Mouse (Mus musculus) v-Abl transformed pro-B cells (cell line): ENCODE data around the gene Fam3c.

Experiments
- in situ Hi-C, 2 experiments: fragments of 400-800 bp; cut with MboI; formaldehyde crosslinking; loops; one replicate each; pipeline ENCODE4 v1.15.1; 2025; ENCODE audit not compliant: unreplicated experiment in 2 of 2

Gene Fam3c

DNA sequence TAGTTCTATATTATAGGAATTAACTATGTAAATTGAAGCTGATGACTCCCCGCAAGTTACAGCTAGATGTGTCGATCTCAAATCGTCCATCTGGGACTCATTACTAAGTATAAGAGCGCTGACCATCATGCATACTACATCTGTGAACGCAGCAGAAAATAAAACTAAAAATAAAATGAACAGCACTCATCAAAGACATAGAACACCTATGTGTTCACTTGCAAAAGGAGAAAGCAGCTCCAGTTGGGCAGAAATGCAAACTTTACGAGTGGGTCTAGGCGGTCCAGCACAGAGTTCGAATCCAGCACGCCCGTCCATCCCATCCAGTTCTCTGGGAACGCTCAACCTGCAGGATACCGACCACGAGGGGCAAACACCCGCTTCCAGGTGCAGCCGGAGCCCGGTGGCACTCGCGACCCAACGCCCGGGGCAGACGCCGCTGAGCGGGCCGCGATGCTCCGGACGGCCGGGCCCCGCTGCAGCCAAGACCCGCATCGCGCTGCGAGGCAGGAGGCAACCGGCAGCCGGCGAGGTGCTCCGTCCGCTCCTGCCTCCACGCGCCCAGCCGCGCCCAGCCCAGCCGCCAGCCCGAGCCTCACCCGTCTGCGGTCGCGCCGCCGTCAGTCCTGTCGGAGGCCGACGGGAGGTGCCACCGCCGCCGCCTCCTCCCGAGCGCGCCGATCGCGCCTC, 502 bp downstream of the Fam3c start:
- in situ Hi-C loops = loop anchor here (5.0 to 10.0 kb wide), 3 partner anchors 57 to 119 kb away; no protein-coding TSS in a partner anchor

DNA sequence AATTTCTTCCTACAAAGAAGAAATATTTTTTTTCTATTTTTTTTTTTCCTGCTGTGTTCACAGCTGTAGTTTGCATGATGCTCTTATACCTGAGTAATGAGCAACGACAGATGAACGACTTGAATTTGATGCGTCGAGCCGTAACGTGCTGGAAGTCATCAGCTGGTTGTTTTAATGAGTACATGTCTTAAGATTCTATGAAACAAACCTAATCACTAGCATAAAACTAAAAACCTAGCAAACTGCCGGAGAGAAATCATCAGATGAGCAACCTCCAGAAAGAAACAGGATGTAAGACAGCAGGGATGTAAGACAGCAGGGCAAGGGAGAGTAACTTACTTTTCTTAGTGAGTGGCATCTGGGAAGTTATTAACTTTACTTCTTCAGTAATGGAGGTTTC, 1.4 kb downstream of the Fam3c start:
- in situ Hi-C loops = loop anchor here (5.0 to 10.0 kb wide), 4 partner anchors 53 to 120 kb away; no protein-coding TSS in a partner anchor

DNA sequence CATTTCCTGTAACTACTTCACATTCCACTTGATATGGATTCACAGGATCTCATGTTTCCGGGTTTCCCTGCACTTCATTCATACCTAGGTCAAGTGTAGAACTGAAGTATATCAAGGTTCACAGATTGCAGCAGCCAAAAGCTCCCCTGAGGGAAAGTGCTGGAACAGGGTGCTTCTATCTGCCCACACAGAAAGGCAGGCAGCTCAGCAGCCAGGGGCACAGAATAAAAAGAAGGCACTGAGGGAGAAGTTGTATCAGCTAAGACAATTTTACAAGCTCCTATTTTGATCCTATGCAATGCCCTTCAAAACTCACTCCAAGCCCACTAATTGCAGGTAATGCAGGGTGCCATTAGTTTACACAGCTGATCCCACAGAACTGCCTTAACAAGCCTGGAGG, 2.0 kb downstream of the Fam3c start:
- in situ Hi-C loops = loop anchor here (5.0 to 10.0 kb wide), 2 partner anchors 53 to 121 kb away; no protein-coding TSS in a partner anchor

DNA sequence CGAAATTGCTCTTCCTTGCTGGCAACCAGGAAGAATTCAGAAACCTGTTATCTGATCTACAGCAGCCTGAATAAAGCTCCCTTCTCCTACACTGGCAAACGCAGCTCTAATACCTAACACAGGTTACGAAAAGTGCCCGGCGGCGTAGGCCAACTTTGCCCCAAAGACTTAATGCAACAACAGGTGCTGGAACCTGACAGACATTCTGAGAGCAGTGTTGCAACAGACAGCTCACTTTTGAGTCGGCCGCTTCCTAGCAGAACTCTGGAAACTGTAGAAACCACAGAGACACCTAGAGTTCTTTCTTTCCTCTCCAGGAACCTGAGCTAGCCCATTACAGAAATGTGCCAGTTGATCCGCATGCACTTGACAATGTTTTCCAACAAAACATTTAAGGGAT, 4.5 kb downstream of the Fam3c start:
- in situ Hi-C loops = loop anchor here (5.0 to 10.0 kb wide), 2 partner anchors 56 to 123 kb away; no protein-coding TSS in a partner anchor

DNA sequence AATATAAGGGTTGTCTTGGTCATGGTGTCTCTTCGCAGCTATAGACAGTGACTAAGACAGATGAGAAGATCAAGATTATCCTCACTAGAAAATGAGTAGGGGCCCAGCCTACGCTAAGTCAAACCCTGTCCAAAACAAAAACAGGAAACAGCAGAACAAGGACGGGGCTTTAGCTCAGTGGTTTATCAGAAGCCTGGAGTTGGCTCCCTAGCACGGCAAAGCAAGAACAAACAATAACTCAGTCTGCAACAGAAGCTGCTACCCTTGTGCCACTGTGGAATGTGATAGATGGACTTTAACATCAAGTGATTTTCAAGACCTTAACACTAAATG, 5.8 kb downstream of the Fam3c start:
- in situ Hi-C loops = loop anchor here (5.0 to 10.0 kb wide), 2 partner anchors 57 to 125 kb away; no protein-coding TSS in a partner anchor

DNA sequence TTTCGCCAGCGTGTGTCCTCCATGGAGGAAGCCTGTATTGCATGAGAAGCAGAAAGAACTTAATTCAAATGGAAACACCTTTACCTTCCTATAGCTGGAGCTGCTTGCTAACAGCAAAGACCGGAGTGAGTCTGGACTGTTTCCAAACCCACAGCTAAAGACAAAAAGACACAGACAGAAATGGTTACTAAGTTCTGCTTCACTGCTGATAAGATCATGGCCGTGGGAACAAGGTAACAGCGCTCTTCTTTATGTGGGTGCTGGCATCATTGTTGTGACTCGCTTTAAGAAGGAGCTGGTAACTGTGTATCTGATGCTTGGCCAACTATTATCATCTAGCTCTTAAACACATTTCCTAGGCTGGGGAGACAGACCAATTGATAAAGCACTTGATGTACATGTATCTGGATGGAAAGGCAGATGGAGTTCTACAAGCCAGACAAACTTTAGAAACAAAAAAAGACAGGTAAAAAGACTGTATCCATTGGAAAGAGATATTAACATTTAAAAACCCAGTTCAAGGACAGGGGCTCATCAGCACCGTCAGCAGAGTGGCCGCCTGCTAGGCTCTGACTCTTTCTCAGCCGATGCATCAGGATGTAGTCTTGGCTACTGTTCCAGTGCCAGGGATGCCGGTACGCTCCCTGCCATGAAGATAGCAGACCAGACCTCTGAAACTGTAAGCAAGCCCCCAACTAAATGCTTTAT, 6.4 kb downstream of the Fam3c start:
- in situ Hi-C loops = loop anchor here (5.0 to 10.0 kb wide), 2 partner anchors 58 to 125 kb away; no protein-coding TSS in a partner anchor

DNA sequence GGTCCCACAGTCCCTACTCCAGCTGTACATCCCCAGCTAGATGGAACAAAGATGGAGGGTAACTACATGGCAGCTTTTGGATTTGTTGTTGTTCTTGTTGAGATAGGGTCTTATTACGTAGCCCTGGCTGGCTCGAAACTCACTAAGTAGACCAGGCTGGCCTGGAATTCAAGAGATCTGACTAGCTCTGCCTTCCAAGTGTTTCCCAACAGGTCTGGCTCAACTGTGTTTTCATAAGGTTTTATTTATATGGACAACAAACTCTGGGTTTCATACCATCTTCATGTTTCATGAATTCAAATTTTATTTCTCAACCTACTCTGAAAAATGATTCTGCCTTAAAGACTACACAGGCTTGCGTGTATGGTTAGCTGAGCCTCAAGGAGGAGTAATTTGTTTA, 7.1 kb downstream of the Fam3c start:
- in situ Hi-C loops = no loop called here

DNA sequence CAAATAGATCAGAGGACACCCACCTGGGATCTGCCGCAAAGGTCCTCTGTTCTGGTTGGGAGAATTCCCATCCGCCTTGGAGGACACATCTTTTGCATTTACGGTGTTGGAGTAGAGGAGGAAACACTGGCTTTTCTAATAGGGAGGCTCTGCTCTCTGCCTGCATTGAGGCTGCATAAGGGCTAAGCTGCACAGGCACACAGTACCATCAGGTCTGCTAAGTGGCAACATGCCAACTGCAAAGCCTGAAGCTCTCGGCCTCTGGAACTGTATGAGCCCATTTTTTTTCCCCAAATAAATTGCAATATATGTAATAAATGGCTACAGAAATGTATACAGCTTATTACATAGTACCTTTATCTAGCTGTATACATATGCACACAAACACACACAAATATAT, 7.9 kb downstream of the Fam3c start:
- in situ Hi-C loops = no loop called here

DNA sequence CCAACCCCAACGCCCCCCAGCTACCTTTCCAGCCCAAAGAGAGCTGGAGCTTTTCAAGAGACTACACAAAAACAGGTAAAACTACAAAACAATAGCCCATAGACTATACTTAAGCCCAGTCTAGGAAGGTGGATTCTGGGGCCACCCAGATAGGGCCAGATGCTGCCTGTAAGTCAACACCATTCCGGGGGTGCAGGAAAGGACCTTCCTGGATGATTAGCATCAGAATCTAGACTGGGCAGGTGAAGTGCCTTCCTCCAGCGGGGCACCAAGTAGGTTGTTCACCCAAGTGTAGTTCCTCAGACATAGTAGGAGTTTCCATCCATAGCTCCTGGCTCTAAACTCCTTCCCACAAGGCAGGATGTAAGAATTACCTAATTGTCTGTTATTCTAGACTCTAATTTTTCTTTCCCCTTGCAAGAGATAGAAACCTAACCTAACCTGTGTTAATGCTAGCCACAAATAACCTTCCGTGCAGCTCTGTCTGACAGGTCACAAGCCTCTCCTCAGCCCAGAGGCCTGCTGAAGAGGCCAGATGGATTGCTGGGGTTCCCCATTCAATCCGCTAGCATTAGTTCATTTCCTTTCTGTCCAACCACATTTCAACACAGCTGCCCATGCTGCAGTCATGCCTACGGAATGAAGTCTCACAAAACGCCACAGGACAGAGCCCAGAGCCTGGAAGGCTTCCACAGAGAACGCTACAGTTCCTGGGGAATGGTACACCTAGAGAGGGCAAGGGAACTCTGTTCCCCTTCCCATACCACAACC, 8.7 kb downstream of the Fam3c start:
- in situ Hi-C loops = no loop called here

DNA sequence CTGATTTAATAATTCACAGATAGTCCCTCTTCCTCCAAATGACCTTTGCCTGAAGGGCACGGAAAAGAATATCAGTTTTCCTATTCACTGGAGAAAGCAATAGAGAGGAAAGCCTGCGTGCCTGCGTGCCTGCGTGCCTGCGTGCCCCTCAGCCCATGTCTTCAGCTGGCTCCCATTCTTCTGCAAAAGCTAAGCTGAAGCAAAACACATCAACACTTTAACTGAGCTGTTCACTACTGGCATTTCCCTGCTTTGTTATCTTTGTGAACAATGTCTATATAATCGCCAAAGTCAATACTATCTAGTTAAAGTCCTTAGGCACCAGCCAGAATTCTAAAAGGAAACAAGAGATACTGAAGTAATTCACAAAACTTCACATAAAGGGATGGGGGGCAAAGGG, 11.6 kb downstream of the Fam3c start:
- in situ Hi-C loops = no loop called here

DNA sequence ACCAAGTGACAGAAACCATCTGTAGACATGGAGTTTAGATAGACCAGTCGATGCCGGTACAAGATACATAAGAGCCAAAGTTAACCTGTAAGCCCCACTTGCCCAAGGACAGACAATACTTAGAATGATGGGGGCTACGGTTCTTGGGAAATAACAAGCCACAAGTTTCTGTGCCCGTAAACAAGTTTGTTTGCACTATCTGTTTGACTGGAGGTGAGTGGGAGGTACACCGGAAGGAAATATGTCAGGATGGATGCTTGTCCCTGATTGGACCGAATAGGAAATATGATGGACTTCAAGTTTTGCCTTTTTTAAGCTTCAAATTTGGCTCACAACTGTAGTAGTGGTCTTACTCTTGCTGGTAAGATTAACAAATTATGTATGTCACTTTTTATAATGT, 12.3 kb downstream of the Fam3c start:
- in situ Hi-C loops = no loop called here

DNA sequence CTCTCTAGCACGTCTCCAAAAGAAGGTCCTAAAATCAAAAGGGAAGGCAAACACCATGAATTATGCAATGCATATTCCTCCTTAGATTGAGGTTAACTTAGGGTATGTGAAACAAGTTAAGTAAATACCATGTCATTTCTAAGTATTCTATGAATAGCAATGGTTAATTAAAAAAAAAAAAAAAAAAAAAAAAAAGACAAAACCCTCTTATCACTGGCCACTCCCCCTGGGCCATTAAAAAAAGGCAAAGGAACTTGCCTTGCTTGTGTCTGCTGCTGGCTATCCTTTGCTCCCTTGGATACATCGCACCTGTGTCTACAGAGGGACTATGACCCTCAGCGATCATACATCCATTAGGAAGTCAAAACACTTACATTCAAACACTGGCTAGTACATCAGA, 12.8 kb downstream of the Fam3c start:
- in situ Hi-C loops = no loop called here

DNA sequence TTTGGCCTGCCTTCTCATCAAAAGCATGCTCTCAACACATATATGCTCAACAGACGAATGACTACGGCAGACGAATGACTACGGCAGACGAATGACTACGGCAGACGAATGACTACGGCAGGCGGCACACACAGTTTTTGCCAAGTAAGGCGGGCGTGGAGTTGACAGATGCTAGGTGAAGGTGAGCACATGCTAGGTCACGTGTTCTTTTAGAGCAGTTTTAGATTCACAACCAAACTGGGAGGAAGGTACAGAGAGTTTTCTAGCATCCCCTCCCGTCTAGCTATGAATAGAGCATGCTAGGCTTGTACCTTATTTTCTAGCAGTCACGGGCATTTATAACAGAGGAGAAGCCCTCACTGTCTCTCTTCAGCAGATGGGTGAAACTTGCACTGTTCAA, 15.3 kb downstream of the Fam3c start:
- in situ Hi-C loops = no loop called here

DNA sequence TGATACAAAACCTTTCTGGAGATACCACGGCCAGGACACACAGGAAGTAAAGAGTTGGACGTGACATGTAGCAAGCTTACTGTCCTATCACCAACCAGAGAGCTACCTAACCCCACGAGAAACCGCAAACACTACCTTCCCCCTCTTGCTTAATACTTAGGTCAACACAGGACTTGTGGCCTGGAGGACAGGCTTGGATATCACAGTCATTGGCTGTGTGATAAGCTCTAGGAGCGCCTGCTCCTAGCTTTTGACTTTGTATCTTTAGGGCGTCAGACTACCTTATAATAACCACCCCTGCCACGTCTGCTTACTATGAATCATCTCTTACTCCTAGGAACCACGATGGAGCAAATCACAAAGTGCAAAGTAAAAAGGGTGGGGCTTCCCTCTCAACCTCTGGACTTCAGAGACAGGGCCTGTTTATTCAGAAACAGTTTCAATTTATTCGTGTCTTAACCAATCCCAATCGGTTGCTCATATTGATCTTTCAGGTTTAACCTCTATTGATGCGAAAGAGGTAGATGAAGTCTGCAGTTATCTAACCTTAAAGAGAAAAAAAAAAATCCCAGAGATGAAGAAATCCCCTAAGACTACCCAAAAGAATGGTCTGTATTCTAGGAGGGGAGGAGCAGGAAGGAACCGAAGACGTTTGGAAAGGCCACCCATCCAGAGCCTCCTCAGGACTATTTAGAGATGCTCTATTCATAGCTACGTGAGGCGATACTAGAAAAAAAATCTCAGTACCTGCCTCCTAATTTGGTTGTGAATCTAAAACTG, 16.1 kb downstream of the Fam3c start:
- in situ Hi-C loops = loop anchor here in 1 of 2 experiments (10.0 kb wide), 1 partner anchor 385 kb away; no protein-coding TSS in a partner anchor

DNA sequence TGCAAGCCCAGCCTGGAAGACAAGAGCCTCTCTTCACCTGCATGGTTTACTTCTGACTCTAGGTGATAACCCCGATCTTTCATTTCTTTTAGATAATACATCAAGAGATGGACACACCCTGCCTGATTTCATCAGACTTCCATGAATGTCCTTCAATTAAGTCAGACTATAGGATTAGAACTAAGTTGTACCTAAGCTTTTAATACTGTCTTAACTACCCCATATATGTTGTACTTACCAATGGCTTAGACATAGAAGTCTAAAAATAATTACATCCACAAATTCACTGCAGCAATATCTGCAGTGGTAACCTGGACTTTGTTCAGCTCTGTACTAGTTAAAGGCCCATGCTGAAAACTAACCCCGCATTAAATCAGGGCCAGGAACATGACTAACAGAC, 23.5 kb downstream of the Fam3c start:
- in situ Hi-C loops = loop anchor here in 1 of 2 experiments (10.0 kb wide), 1 partner anchor 378 kb away; no protein-coding TSS in a partner anchor

DNA sequence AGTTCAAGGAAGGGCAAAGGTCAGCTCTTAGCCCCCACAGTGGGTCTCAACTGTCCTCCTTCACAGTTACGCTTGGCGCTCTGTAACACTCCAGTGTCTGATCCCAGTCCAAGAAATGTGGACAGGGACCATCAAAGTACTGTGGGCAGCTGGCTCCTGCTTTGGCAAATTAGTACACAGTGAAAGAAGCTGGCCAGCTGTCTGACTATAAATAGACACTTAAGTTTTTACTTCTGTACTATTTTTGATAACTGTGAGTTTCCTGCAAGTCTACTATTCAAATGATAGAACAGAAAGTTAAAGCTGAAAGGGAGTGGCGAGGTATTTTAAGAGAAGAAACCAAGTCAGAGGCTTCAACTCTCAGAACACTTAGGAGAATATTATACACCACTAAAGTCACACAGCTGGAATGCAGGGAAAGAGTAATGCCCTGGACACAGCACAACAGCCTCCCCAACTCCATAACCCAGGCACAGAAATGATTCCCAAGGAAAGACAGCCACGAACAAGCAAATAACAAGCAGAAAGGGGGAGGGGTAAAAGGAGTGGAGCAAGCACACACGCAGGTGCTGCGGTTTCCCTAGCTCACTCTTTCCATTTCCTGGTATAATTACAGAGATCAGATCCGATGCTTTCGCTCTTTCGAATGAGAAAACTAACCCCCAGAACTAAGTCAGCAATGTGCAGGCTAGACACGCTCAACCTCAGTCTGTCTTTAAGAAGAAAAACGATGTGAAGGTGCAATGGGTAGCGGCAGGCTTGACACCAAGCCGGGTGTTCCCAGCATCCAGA, 25.7 kb downstream of the Fam3c start:
- in situ Hi-C loops = loop anchor here in 1 of 2 experiments (10.0 kb wide), 1 partner anchor 376 kb away; no protein-coding TSS in a partner anchor

DNA sequence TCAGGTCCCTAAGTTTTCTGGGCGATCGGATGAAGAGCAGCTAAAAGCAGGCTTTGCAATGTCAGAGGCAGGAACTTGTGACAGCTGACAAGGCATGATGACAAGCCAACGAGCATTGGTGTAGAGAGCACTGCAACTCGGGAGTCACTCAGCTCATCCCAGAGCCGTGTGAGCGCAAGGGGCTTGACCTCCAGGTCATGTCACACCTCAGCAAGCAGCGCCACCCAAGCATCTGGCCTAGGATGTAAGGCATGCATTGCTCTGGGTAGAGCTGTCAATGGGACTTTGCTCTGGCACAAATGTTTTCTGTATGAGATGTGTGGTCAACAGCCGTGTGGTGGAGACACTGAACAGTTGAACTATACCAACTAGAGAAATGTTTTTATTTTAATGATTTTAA, 28.1 kb downstream of the Fam3c start:
- in situ Hi-C loops = loop anchor here (5.0 kb wide), 2 partner anchors 64 to 164 kb away; no protein-coding TSS in a partner anchor

DNA sequence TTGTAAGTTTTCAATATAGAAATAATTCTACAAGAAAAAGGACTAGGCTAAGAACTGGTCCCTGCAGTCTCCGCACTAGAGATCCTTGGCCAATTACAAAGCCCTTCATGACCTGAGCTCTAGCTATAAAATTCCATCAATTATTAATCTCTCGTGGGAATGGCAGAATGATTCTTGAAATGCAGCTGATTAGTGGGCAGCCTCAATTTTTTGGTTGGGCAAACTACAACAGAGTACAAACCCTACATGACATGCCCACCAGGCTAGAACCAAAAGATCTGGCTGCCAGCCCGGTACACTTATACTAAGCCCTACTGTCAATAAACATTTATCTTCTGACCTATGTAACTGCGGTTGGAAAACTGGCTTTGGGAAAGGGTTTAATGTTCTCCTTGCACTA, 29.0 kb downstream of the Fam3c start:
- in situ Hi-C loops = loop anchor here (5.0 kb wide), 2 partner anchors 65 to 165 kb away; no protein-coding TSS in a partner anchor

DNA sequence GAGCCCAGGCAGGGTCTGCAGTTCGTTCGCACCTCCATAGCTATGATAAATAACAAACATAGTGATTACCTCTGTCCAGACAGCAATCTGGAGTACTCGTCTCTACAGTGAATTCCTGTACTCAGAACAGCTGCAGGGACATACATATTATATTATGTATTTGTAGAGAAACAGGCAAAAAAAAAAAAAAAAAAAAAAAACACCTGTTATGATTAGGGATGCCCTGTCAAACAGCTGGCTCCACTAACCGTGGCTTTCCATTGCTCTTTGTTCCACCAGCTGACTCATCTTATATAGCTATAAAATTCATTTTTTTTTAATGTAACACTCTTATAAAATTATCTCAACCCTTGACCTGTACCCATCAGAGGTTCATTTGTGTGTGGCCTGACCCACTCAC, 29.8 kb downstream of the Fam3c start:
- in situ Hi-C loops = loop anchor here (5.0 kb wide), 2 partner anchors 66 to 166 kb away; no protein-coding TSS in a partner anchor
